Mouse (Mus musculus) Patski (cell line): Measurements from ENCODE around the gene Oscar. TPM values are rescaled to one million over a fixed set of nuclear protein-coding genes. Genes with fewer than 3 reads are reported as not detected.
A peak's percentile ranks its signal among the peaks of the same experiment; 100 is the strongest.
"Not testable (repeated sequence)": the region's sequence is repeated elsewhere in the genome, so short reads cannot be mapped to it uniquely, and the experiment has no call there.

Experiments
- ATAC-seq: fragments of 100-300 bp; one replicate; pipeline ENCODE4 v1.8.0; 2021
- CTCF ChIA-PET: fragments of 350-600 bp; sonication (Branson Sonifier 250); formaldehyde crosslinking; loops from one replicate; lab custom pipeline; 2022; ENCODE audit warnings: inconsistent platforms; lab: Charles Lee
- POLR2A ChIA-PET: fragments of 350-600 bp; sonication (Branson Sonifier 250); formaldehyde crosslinking; loops from one replicate; lab custom pipeline; 2022; ENCODE audit warnings: antibody characterized with exemption, inconsistent platforms; lab: Charles Lee
- DNase-seq: peaks from one replicate; pipeline ENCODE4 v3.0.0-alpha.2; 2011; ENCODE audit warnings: low read depth, low spot score
- H3K27me3 ChIP-seq: fragments of 371-371 bp; one replicate; pipeline ENCODE4 v1.5.1; 2021
- CTCF ChIP-seq: fragments of 100-300 bp; IDR thresholded peaks from one replicate; pipeline ENCODE4 v1.5.1; 2021
- in situ Hi-C: fragments of 300-500 bp; cut with MboI; formaldehyde crosslinking; loops from 3 replicates; pipeline ENCODE4 v1.11.1; 2018; ENCODE audit warnings: low pct_unique_long_range_greater_than_20kb, mixed read lengths
- polyA plus RNA-seq: library from polyadenylated mRNA; unstranded; gene quantifications from one replicate; pipeline ENCODE4 v1.2.3, GENCODE M21; 2021

Gene Oscar
- polyA plus RNA-seq, 1 experiment from 2014 or later = 0.09 TPM

DNA sequence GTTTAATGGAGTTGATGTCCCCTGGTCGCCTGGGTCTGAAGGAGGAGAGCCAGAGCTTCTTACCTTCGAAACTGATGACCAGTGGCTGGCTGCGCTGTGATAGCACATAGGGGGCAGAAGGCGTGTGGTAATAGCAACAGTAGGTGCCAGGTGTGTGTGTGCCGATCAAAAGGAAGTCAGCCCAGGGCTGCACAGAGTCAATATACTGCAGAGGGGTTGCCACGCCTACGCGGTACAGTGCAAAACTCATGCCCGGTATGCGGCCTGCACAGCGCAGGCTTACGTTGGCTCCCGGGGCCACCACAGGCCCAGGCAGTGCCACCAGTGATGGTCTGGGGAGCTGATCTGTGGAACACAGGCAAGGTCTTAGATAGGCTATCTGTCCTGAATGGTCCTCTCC, 5.0 kb downstream of the Oscar start:
- no peak for TF ChIP-seq CTCF
- ChIA-PET CTCF (interaction anchor here (0.9 kb wide), 1 partner anchor 9 kb away, joined by 3 read pairs; no protein-coding TSS in a partner anchor), POLR2A (no interaction called here)
- ATAC-seq (no peak), DNase-seq (no peak)
- no peaks in the 10 kb centered on the region for H3K27me3 ChIP-seq
- in situ Hi-C loops = no loop called here

DNA sequence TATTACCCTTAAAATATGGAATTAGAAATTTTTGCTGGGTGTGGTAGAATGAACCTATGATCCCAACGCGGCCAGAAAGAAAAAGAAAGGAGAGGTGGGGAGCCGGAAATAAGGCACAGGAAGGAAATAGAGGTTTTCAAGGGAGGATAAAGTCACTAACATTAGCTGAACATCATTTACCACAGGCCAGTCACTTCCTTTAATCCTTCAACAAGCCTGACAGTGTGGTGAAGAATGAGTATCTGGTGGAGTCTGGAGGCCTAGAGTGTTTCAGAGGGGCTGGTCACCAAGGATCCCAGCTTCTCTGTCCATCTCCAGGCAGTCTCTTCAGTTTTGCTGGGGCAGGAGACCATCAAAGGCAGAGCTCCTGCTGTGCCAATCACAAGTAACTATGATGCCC, 5.5 kb downstream of the Oscar start:
- TF ChIP-seq CTCF = no peak
- H3K27me3 ChIP-seq = no peaks in the 10 kb centered on the region
- DNase-seq (no peak), ATAC-seq (no peak)
- CTCF ChIA-PET = interaction anchor here (0.9 kb wide), 1 partner anchor 9 kb away, joined by 3 read pairs; no protein-coding TSS in a partner anchor
- POLR2A ChIA-PET = no interaction called here
- in situ Hi-C loops = no loop called here

- H3K27me3 ChIP-seq = no peaks in the 10 kb centered on the region
- in situ Hi-C loops = no loop called here
- TF ChIP-seq CTCF = no peak
- ATAC-seq = no peak
- POLR2A ChIA-PET = interaction anchor here (1.0 kb wide), 1 partner anchor 36 kb away, joined by 5 read pairs; the partner anchor contains the start of gene Cnot3
- DNase-seq = no peak
- CTCF ChIA-PET = interaction anchor here (1.8 kb wide), 1 partner anchor 11 kb away, joined by 4 read pairs; no protein-coding TSS in a partner anchor
Observed at GRCm38 (mm10) chr7:3609082-3609481, 6.9 kb downstream of the Oscar start.

DNA sequence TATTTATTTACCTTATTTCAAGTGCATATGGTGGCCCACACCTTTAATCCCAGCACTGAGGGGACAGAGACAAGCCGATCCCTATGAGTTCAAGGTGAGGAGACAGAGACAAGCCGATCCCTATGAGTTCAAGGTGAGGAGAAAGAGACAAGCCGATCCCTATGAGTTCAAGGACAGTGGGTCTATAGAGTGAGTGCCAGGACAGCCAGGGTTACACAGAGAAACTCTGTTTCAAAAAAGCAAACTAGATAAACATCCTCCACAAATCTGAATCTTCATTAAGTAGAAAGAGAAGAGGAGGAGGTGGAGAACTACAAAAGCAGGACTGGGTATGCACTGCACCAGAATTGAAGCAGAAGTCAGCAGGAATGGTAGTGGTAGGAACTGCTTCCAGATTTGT, 7.3 kb downstream of the Oscar start:
- CTCF ChIA-PET = interaction anchor here (1.8 kb wide), 1 partner anchor 11 kb away, joined by 4 read pairs; no protein-coding TSS in a partner anchor
- POLR2A ChIA-PET = interaction anchor here (1.0 kb wide), 1 partner anchor 37 kb away, joined by 5 read pairs; the partner anchor contains the start of gene Cnot3
- ATAC-seq = no peak
- TF ChIP-seq CTCF = no peak
- in situ Hi-C loops = no loop called here
- DNase-seq = no peak
- no peaks in the 10 kb centered on the region for H3K27me3 ChIP-seq

GRCm38 (mm10) chr7:3607391-3607790, 8.6 kb downstream of the Oscar start:
- POLR2A ChIA-PET = interaction anchor here (0.8 kb wide), 1 partner anchor 9 kb away, joined by 3 read pairs; the partner anchor contains the start of gene Ndufa3
- no peak for ATAC-seq
- CTCF ChIA-PET = interaction anchor here (1.0 to 2.5 kb wide), 4 partner anchors 9 to 296 kb away, joined by 3 to 15 read pairs (median 3); partner anchors contain the start of genes Ndufa3 and Oscar
- no peak for TF ChIP-seq CTCF
- no peak for DNase-seq
- H3K27me3 ChIP-seq = no peaks in the 10 kb centered on the region
- in situ Hi-C loops = no loop called here

GRCm38 (mm10) chr7:3606798-3607197, 9.2 kb downstream of the Oscar start:
- no peak for DNase-seq
- in situ Hi-C loops = no loop called here
- peak; percentile 85 for ATAC-seq
- peak; percentile 66 for TF ChIP-seq CTCF
- no peaks in the 10 kb centered on the region for H3K27me3 ChIP-seq
- ChIA-PET CTCF (interaction anchor here (1.0 to 2.5 kb wide), 4 partner anchors 10 to 297 kb away, joined by 3 to 15 read pairs (median 3); partner anchors contain the start of genes Ndufa3 and Oscar), POLR2A (interaction anchor here (0.6 kb wide), 1 partner anchor 11 kb away, joined by 4 read pairs; no protein-coding TSS in a partner anchor)

DNA sequence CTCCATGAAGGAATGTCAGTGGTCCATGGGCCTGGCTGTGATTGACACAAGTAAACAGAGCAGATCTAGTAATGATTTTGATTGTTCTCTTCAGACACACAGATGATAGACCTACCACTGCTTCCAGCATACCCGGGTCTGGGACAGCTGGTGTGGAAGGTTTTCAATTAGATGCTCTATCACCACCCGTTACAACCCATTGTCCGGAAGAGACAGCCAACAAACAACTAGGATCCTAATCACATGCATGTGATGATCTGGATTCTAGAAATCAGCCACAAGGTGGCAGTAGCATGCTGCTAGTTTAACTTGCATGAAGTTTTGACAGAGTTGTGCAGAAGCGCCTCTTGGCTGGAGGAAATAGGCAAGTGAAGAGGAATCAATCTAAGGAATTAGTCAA, 14.8 kb downstream of the Oscar start:
- in situ Hi-C loops = no loop called here
- ChIA-PET CTCF (interaction anchor here (0.7 to 1.6 kb wide), 5 partner anchors 9 to 44 kb away, joined by 3 to 4 read pairs (median 3); partner anchors contain the start of genes Cnot3 and Ndufa3), POLR2A (no interaction called here)
- no peak for DNase-seq
- no peaks in the 10 kb centered on the region for H3K27me3 ChIP-seq
- TF ChIP-seq CTCF = peak; percentile 85
- ATAC-seq = peak; percentile 62

DNA sequence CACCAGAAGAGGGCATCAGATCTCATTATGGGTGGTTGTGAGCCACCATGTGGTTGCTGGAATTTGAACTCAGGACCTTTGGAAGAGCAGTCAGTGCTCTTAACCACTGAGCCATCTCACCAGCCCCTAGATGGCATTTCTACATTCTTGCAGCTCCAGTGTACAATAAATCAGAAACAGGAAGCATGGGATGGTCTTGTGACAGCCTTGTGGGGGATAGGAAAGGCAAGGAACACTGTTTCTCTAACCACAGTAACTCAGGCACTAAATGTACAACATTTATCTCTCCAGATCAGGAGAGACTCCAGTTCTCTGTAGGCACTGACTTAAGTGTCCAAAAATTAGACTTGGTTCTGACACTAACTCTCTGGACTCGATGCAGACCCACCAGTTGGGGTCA, 18.2 kb downstream of the Oscar start:
- ATAC-seq, DNase-seq, POLR2A ChIA-PET, H3K27me3 ChIP-seq, in situ Hi-C loops: not testable (repeated sequence)
- CTCF ChIA-PET = interaction anchor here (0.8 to 1.2 kb wide), 2 partner anchors 11 kb away, joined by 3 to 4 read pairs; no protein-coding TSS in a partner anchor
- TF ChIP-seq CTCF = peak; percentile 5

- ChIA-PET POLR2A (no interaction called here), CTCF (no interaction called here)
- TF ChIP-seq CTCF = no peak
- no peaks in the 10 kb centered on the region for H3K27me3 ChIP-seq
- in situ Hi-C loops = no loop called here
- DNase-seq (no peak), ATAC-seq (no peak)
Observed at GRCm38 (mm10) chr7:3595146-3595545, 20.8 kb downstream of the Oscar start.

DNA sequence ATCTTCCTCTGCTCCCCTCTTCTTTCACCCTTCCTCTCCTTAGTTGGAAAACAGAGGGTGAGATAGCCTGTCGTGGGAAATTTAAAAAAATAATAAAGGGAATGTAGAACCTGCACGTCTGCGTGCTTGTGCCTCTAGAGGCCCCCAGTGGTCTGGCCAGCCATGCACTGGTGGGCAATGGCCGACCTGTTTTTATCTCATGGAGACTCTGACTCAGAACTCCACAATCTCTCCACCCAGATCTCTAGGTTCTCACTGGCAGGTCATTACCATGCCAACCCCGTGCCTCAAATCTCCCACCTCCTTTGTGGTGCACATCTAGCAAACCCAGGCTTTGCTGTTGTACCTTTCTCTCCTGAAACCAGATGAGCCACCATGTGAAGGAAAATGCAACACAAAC, 21.3 kb downstream of the Oscar start:
- ATAC-seq (no peak), DNase-seq (no peak)
- no peak for TF ChIP-seq CTCF
- no peaks in the 10 kb centered on the region for H3K27me3 ChIP-seq
- in situ Hi-C loops = no loop called here
- ChIA-PET CTCF (no interaction called here), POLR2A (no interaction called here)

GRCm38 (mm10) chr7:3593855-3594254, 22.1 kb downstream of the Oscar start:
- no peak for TF ChIP-seq CTCF
- in situ Hi-C loops = no loop called here
- CTCF ChIA-PET = no interaction called here
- ATAC-seq = no peak
- H3K27me3 ChIP-seq = no peaks in the 10 kb centered on the region
- DNase-seq = no peak
- POLR2A ChIA-PET = no interaction called here
